Mouse (Mus musculus): Measurements from ENCODE around the gene Dpep3.
A peak's percentile ranks its signal among the peaks of the same experiment; 100 is the strongest.

Gene Dpep3

GRCm38 (mm10) chr8:105935863-105936603 lies 43.2 kb downstream of the Dpep3 start:
- no peak for DNase-seq (ENCODE audit: low read depth, low spot score)

GRCm38 (mm10) chr8:105935105-105935504 lies 44.1 kb downstream of the Dpep3 start:
- DNase-seq (ENCODE audit: low read depth, low spot score) = no peak

DNA sequence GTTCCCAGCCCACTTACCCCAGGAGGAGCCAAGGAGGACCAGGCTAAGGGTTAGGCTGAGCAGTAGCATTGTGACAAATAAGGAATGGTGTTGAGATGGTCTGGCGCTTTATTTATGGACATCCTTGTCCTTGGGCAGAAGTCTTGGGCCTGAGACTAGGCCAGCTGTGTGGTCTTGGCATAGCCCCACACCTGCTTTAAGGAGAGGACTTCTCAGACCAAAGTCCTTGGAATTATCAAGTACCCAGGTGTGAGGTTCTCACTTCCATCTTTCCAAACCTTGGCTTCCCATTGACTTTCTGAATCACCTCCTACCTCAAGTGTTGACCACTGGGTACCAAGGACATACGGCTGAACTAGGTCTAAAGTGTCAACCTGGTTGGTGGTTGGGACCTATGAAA lies 45.5 kb downstream of the Dpep3 start, which contains the start of gene Ctrl:
Gene Ctrl, minus strand, starts transcription at position 101 of the 400 bp plus-strand sequence.
- no peak for DNase-seq (ENCODE audit: low read depth, low spot score)

- DNase-seq (ENCODE audit: low read depth, low spot score) = no peak
These were observed 46.7 kb downstream of the Dpep3 start for GRCm38 (mm10) chr8:105932525-105932924.

- DNase-seq (ENCODE audit: low read depth, low spot score) = no peak
These were observed 48.0 kb downstream of the Dpep3 start for GRCm38 (mm10) chr8:105931271-105931670.

DNA sequence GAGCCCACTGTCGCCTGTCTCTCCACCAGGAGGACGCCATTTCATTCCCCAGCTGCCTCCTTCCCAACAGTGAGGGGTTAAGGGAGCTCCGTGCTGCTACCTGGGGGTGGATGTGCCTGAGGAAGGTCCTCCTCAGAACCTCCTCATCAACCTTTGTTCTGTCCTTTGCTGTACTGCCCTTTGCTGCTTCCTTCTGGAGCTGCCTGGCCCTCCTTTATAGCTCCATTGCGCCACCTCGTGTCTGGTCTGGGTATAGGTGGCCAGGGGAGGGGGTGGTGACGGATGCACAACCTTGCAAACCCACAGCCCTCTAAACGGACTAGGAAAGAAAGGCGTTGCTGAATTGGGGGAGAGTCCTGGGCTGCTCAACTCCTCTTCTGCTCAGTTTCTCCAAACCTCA lies 48.6 kb downstream of the Dpep3 start:
- DNase-seq (ENCODE audit: low read depth, low spot score) = peak; percentile 55

- no peak for DNase-seq (ENCODE audit: low read depth, low spot score)
These were observed 54.1 kb downstream of the Dpep3 start for GRCm38 (mm10) chr8:105925123-105925522.
